Mouse (Mus musculus) cerebellum, adult 8-10 months (tissue): ENCODE measurements around the gene 1810010D01Rik.

Experiments
- DNase-seq: peaks from one replicate; pipeline ENCODE4 v3.0.0; 2022

The 1810010D01Rik gene

GRCm38 (mm10) chr7:145211680-145212659 is 4.1 kb upstream of the 1810010D01Rik start:
- no peak for DNase-seq

- DNase-seq, result no peak
These were observed 2.7 kb upstream of the 1810010D01Rik start for GRCm38 (mm10) chr7:145210477-145211070.

GRCm38 (mm10) chr7:145206801-145207200 is 1.1 kb downstream of the 1810010D01Rik start:
- no peak for DNase-seq

GRCm38 (mm10) chr7:145206056-145206610 is 1.8 kb downstream of the 1810010D01Rik start:
- DNase-seq, result peak; percentile 58

- DNase-seq, result no peak
These were observed 2.5 kb downstream of the 1810010D01Rik start for GRCm38 (mm10) chr7:145205363-145205902.

- DNase-seq, result no peak
These were observed 8.2 kb downstream of the 1810010D01Rik start for GRCm38 (mm10) chr7:145199711-145200110.

GRCm38 (mm10) chr7:145198223-145198714 is 9.7 kb downstream of the 1810010D01Rik start:
- no peak for DNase-seq

- DNase-seq, result no peak
These were observed 10.2 kb downstream of the 1810010D01Rik start for GRCm38 (mm10) chr7:145197711-145198110.

GRCm38 (mm10) chr7:145197042-145197441 is 10.9 kb downstream of the 1810010D01Rik start:
- DNase-seq, result peak; percentile 27

- DNase-seq, result no peak
These were observed 11.6 kb downstream of the 1810010D01Rik start for GRCm38 (mm10) chr7:145196340-145196739.

- DNase-seq, result no peak
These were observed 12.6 kb downstream of the 1810010D01Rik start for GRCm38 (mm10) chr7:145195186-145195927.

- peak; percentile 45 for DNase-seq
These were observed 13.3 kb downstream of the 1810010D01Rik start for GRCm38 (mm10) chr7:145194455-145195161.

- no peak for DNase-seq
These were observed 15.1 kb downstream of the 1810010D01Rik start for GRCm38 (mm10) chr7:145192836-145193235.

GRCm38 (mm10) chr7:145190520-145190919 is 17.4 kb downstream of the 1810010D01Rik start:
- DNase-seq, result no peak

GRCm38 (mm10) chr7:145189342-145189741 is 18.6 kb downstream of the 1810010D01Rik start:
- DNase-seq, result no peak

GRCm38 (mm10) chr7:145187802-145188201 is 20.1 kb downstream of the 1810010D01Rik start:
- DNase-seq, result no peak

- DNase-seq, result no peak
These were observed 25.5 kb downstream of the 1810010D01Rik start for GRCm38 (mm10) chr7:145182388-145182787.

- no peak for DNase-seq
These were observed 26.4 kb downstream of the 1810010D01Rik start for GRCm38 (mm10) chr7:145181376-145182034.

GRCm38 (mm10) chr7:145179691-145180091 is 28.2 kb downstream of the 1810010D01Rik start:
- no peak for DNase-seq

GRCm38 (mm10) chr7:145176750-145177589 is 30.9 kb downstream of the 1810010D01Rik start:
- DNase-seq, result no peak
